Mouse (Mus musculus): ENCODE data around the gene S100a16. TPM values are rescaled to one million over a fixed set of nuclear protein-coding genes. Genes with fewer than 3 reads are reported as not detected.
A peak's percentile ranks its signal among the peaks of the same experiment; 100 is the strongest.

Gene S100a16
- total RNA-seq, 2 experiments from 2014 or later = 71.3 to 74.7 TPM

DNA sequence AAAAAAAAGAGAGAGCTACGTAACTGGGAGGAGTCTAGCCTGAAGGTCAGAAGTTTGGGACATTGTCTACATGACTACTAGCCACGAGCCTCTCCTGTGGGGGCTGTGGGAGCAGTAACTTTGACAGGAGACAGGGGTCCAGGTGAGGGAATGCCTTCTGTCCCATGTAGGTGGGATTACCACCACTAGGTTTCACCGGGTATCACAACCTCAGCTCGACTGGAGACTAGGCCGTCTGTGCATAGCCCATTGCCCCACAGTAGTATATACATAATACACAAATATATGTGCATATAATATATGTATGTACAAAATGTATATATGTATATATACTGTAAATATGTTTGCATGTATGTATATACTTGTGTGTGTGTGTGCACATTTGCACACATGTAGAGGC, 44.1 kb downstream of the S100a16 start:
- no peak for DNase-seq (ENCODE audit: low spot score)
- intact Hi-C loops (cut with DNase I) = no loop called here

DNA sequence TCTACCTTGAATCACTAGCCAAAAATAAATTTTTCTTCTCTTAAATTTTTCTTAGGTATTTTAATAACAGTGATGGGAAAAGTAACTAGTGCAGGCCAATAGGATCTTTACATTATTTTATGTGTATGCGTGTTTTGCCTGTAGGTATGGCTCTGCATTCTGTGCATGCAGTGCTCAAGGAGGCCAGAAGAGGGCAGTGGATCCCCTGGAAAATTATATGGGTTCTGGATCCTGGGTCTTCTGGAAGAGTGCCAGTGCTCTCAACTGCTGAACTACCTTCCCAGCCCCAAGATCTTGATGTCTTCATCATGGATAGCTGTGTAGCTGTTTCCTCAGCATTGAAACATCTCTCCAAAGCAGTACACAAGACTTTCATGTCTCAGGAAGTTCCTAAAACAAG, 45.1 kb downstream of the S100a16 start:
- intact Hi-C loops (cut with DNase I) = no loop called here
- no peak for DNase-seq (ENCODE audit: low spot score)

DNA sequence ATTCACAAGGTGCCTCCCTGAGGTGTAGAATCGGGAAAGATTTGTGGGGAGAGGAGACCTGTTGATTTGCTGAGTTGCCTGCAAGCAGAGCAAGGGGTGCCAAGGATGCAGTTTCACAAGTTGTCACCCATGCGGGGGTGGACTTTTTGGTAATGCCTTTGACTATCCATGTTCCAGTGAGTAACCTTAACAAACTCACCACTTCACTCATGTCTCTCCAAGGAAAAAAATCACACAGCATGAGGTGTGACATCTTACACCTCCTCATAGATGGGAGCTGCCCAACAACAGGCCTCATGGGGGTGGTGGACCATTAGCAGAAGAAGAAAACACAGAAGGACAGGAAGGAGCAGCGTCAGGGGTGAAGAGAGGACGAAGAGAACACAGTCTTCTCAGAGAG, 45.5 kb downstream of the S100a16 start:
- intact Hi-C loops (cut with DNase I) = no loop called here
- DNase-seq (ENCODE audit: low spot score) = no peak

DNA sequence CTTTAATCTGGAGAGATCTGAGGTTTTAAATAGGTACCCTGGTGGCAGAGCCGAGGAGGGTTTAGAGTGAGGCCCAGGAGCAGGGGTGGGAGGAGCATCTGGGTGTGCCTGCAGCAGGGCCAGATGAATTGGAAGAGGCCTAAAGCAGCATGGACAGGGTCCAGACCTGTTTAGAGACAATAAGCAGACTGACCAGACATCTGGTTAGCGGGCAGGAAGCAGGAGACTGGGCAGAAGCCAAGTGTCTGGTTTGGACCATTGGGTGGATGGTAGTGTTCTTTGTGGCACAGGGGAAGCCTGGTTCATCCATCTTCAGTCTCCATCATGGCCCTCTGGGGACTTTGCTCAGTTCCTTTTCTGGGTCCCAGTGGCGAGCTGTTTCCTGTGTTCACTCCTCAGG, 46.8 kb downstream of the S100a16 start:
- intact Hi-C loops (cut with DNase I) = loop anchor here (2.0 kb wide), 1 partner anchor 59 kb away; no protein-coding TSS in a partner anchor
- DNase-seq (ENCODE audit: low spot score) = peak; percentile 16

DNA sequence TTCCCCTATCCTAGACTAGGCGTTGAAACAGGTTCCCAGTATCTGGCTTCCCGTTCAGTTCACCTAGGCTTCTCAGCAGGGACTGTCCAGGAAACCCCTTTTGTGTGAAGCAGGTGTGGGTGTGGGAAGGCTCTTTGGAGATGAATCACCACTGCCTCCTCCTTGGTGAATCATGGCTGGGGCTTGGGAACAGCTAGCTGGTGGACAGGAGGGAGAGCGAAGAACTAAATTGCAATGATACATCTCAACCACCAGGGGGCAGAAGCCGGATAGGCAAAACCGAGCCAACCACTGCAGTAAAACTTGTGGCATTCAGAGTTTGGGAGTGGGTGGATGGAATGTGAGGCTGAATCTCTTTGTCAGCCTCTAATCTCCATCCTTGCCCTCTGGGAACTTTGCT, 48.5 kb downstream of the S100a16 start:
- DNase-seq (ENCODE audit: low spot score) = peak; percentile 53
- intact Hi-C loops (cut with DNase I) = loop anchor here (1.0 to 5.0 kb wide), 4 partner anchors 30 to 68 kb away; no protein-coding TSS in a partner anchor

- intact Hi-C loops (cut with DNase I) = loop anchor here (5.0 kb wide), 1 partner anchor 44 kb away; no protein-coding TSS in a partner anchor
- DNase-seq (ENCODE audit: low spot score) = no peak
These were observed 49.1 kb downstream of the S100a16 start for GRCm38 (mm10) chr3:90586016-90586643.

DNA sequence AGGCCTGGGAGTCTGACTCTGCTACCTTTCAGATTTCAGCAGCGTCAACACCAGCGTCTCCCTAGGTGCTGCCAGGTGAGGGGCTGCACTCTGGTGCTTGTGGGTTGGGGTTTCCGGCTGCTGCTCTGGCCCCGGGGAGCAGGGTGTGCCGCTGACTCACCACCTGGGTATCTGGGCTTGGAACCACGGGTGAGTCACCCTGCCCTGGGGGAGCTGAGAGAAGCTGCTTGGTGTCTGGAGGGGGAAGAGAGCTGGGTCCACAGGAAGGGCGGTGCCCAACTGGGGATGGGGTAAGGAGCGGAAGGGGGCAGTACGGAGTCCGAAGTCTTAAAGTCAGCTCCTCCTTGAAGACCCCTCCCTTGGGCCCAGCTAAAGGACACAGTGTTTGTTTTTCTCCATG, 49.9 kb downstream of the S100a16 start:
- intact Hi-C loops (cut with DNase I) = loop anchor here (5.0 kb wide), 1 partner anchor 45 kb away; no protein-coding TSS in a partner anchor
- peak; percentile 83 for DNase-seq (ENCODE audit: low spot score)

DNA sequence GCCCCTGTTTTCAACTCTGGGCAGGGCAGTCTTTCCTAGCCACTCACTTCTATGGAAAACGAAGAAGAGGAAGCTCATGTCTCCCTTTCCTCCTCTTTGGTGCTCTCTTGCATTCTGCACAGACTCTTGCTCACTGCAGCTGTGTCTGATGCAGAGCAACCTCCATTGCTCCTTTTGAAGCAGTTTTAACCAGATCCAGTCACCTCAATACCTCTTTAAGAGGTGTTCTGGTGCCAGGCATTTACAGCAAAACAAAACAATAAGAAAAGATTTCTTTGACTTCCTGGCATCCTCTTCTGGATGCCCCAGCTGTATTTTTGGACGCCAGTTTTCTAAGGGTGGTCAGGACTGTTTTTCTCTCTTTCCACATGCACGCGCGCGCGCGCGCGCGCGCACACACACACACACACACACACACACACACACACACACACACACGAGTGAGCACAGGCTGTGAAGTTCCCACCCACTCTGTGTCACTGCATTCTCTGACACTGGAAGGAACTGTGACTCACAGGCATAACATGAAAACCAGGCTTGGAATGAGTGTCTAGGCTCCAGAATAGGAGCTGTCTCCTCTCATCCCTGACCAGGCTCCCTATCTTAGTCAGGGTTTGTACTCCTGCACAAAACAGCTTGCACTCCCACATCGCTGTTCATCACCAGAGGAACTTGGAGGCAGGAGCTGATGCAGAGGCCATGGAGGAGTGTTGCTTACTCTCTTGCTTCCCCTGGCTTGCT, 50.5 kb downstream of the S100a16 start:
- no peak for DNase-seq (ENCODE audit: low spot score)
- intact Hi-C loops (cut with DNase I) = loop anchor here (5.0 kb wide), 1 partner anchor 45 kb away; no protein-coding TSS in a partner anchor

DNA sequence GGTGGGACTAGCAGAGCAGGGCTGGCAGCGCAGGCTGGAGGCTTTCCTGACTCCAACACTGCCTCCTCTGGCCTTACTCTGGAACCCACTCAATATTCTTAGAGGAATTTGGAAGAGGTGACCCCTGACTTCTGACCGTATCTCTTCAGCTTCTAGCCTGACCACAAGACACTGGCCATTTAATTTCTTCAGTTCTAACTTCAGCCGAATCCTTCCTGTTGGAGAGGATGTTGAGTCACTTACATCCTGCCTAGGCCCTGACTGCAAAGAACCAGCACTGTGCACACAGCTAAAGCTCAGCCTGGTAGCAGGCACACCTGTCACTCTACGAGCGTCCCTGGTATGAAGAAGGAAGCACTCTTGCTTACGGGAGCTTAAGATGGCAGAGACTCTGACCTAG, 52.3 kb downstream of the S100a16 start:
- intact Hi-C loops (cut with DNase I) = loop anchor here (5.0 kb wide), 1 partner anchor 47 kb away; no protein-coding TSS in a partner anchor
- DNase-seq (ENCODE audit: low spot score) = no peak

DNA sequence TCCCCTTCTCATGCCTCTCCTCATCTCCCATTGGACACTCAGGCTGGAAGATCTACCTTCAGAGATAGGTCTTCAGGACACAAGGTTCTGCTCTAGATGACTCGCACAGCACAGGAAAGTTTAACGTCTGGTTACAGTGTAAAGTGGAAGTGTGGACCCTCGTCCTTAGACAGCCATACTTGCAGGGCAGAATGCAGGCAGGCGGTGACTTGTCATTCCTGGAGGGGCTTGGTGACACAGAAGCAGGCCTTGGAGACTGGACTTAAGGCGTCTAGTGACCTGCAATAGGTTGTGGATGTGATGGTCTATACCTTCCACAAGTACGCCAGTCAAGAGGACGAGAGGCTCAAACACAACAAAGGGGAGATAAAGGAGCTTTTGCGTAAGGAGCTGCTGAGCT, 52.9 kb downstream of the S100a16 start, which contains the start of gene S100a2:
TSS of gene S100a2 (plus strand) at position 301 of the 400 bp plus-strand sequence.
- DNase-seq (ENCODE audit: low spot score) = no peak
- intact Hi-C loops (cut with DNase I) = loop anchor here (5.0 kb wide), 1 partner anchor 48 kb away; no protein-coding TSS in a partner anchor

Other genes with a start within 250 kb of the S100a16 start
- 10 to 100 TPM; 42.8 to 43.6 TPM for gene Gatad2b, start 244.1 kb upstream of the S100a16 start, total RNA-seq (2021)
- gene Slc27a3, start 147.3 kb upstream of the S100a16 start, total RNA-seq (2021) = 1 to 10 TPM in 1 of 2 experiments, under 1 TPM in 1; 0.78 to 1.4 TPM
- gene Ints3, start 103.6 kb upstream of the S100a16 start, total RNA-seq (2021) = 10 to 100 TPM; 25.2 to 26.9 TPM
- 10 to 100 TPM; 17.2 to 18.8 TPM for gene Npr1, start 71.4 kb upstream of the S100a16 start, total RNA-seq (2021)
- gene Ilf2, start 61.1 kb upstream of the S100a16 start, total RNA-seq (2021) = 10 to 100 TPM; 31.5 to 33.4 TPM
- gene Snapin, start 46.2 kb upstream of the S100a16 start, total RNA-seq (2021) = 10 to 100 TPM; 59.5 to 62.6 TPM
- 100 to 1,000 TPM; 100 to 113 TPM for gene Chtop, start 27.8 kb upstream of the S100a16 start, total RNA-seq (2021)
- 100 to 1,000 TPM; 777 to 804 TPM for gene S100a1, start 22.9 kb upstream of the S100a16 start, total RNA-seq (2021)
- 10 to 100 TPM; 27.1 to 29.7 TPM for gene S100a13, start 22.8 kb upstream of the S100a16 start, total RNA-seq (2021)
- gene S100a14, start 10.4 kb upstream of the S100a16 start, total RNA-seq (2021) = under 1 TPM; 0.23 to 0.48 TPM
- gene S100a3, start 23.3 kb downstream of the S100a16 start, total RNA-seq (2021) = not detected
- not detected for gene S100a2, start 53.0 kb downstream of the S100a16 start, total RNA-seq (2021)
- not detected for gene Gm42674, start 64.7 kb downstream of the S100a16 start, total RNA-seq (2021)
- gene S100a4, start 66.5 kb downstream of the S100a16 start, total RNA-seq (2021) = 10 to 100 TPM in 1 of 2 experiments, 1 to 10 TPM in 1; 8.0 to 11.2 TPM
- not detected for gene S100a5, start 71.3 kb downstream of the S100a16 start, total RNA-seq (2021)
- 10 to 100 TPM; 70.8 to 84.4 TPM for gene S100a6, start 75.6 kb downstream of the S100a16 start, total RNA-seq (2021)
- gene S100a7a, start 116.8 kb downstream of the S100a16 start, total RNA-seq (2021) = under 1 TPM; 0.28 to 0.60 TPM
- 1 to 10 TPM in 1 of 2 experiments, under 1 TPM in 1; 0.61 to 1.6 TPM for gene S100a8, start 131.7 kb downstream of the S100a16 start, total RNA-seq (2021)
- gene S100a9, start 158.5 kb downstream of the S100a16 start, total RNA-seq (2021) = 1 to 10 TPM; 1.3 to 1.5 TPM
- gene Pglyrp4, start 189.7 kb downstream of the S100a16 start, total RNA-seq (2021) = not detected
- not detected for gene Gm5849, start 240.6 kb downstream of the S100a16 start, total RNA-seq (2021)